Mouse (Mus musculus): ENCODE measurements around the gene Esrp2. TPM values are rescaled to one million over a fixed set of nuclear protein-coding genes. Genes with fewer than 3 reads are reported as not detected.

Esrp2 gene
- polyA plus RNA-seq, 1 experiment from 2014 or later, result 6.6 TPM

DNA sequence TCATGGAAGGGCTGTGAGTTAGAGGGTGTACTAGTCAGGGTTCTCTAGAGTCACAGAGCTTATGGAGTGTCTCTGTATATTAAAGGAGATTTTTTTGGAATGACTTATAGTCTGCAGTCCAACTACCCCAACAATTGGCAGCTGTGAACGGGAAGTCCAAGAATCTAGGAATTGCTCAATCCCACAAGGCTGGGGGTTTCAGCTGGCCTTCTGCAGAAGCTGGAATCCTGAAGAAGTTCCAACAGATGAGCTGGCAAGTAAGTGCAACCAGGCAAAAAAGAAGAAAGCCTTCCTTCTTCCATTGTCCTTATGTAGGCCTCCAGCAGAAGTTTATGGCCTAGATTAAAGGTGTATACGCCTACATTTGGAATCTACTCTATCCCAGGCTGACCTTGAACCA is 8.6 kb upstream of the Esrp2 start:
- no peak overlapping the region for H3K4me2 ChIP-seq
- H3K4me3 ChIP-seq, result no peak overlapping the region
- no peak for ATAC-seq
- no peaks in the 10 kb centered on the region for H3K9me3 ChIP-seq (replicated peaks)
- H3K27ac ChIP-seq, result no peak overlapping the region
- H3K27me3 ChIP-seq (replicated peaks), result 0 out of 2 replicates have a peak, but pooled peaks cover 6% of the 10 kb centered on the region
- H3K36me3 ChIP-seq, result no peaks in the 10 kb centered on the region
- H3K9ac ChIP-seq, result no peak overlapping the region
- H3K4me1 ChIP-seq, result peaks cover 19% of the 10 kb centered on the region
- WGBS (ENCODE audit: insufficient replicate concordance), result 82% methylated on average over 2 of the region's 2 CpGs

DNA sequence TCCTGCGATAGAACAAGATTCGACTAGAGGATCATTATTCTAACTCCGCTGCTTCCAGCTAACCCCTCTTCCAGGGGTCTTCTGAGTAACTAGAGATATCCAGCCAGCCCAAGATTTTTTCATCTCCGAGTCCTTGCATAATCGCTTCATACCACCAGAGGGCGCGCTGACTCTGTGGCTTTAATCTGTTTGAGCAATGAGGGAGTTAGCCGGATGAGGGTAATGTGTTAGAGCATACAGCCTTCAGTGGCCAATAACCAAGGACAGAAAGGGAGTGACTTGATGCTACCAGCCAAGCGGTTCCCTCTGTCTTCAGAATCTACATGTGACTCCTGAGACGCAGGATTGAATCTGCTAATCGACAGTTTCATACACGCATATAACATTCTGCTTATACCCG is 4.0 kb upstream of the Esrp2 start:
- H3K36me3 ChIP-seq, result no peaks in the 10 kb centered on the region
- H3K9me3 ChIP-seq (replicated peaks), result no peaks in the 10 kb centered on the region
- H3K9ac ChIP-seq, result no peak overlapping the region
- no peak overlapping the region for H3K4me3 ChIP-seq
- ATAC-seq, result no peak
- H3K27me3 ChIP-seq (replicated peaks), result peaks cover 51% of the 10 kb centered on the region
- H3K27ac ChIP-seq, result no peak overlapping the region
- H3K4me1 ChIP-seq, result peaks cover 34% of the 10 kb centered on the region
- no peak overlapping the region for H3K4me2 ChIP-seq
- 16% methylated on average over 13 of the region's 13 CpGs for WGBS (ENCODE audit: insufficient replicate concordance)

DNA sequence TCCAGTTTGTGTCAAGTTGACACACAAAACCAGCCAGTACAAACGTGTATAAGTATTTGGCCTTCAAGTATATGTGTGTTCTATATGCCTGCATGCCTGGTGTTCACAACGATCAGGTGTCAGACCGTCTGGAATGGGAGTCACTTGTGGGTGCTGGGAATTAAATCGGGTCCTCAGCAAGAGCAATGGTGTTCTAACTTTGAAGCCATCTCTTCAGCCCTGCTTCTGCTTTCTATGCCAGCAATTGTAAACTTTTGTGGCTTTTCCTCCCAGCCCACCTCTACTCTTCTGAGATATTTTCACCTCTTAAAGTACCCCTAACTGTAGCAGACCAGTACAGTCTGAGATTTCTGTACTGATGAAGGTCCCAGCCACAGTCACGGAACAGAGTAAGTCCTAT is 3.4 kb upstream of the Esrp2 start:
- no peaks in the 10 kb centered on the region for H3K36me3 ChIP-seq
- peaks cover 57% of the 10 kb centered on the region for H3K27me3 ChIP-seq (replicated peaks)
- H3K27ac ChIP-seq, result no peak overlapping the region
- WGBS (ENCODE audit: insufficient replicate concordance), result 56% methylated on average over 5 of the region's 5 CpGs
- no peak overlapping the region for H3K4me3 ChIP-seq
- no peak overlapping the region for H3K9ac ChIP-seq
- H3K4me1 ChIP-seq, result peaks cover 36% of the 10 kb centered on the region
- ATAC-seq, result no peak
- no peak overlapping the region for H3K4me2 ChIP-seq
- no peaks in the 10 kb centered on the region for H3K9me3 ChIP-seq (replicated peaks)

DNA sequence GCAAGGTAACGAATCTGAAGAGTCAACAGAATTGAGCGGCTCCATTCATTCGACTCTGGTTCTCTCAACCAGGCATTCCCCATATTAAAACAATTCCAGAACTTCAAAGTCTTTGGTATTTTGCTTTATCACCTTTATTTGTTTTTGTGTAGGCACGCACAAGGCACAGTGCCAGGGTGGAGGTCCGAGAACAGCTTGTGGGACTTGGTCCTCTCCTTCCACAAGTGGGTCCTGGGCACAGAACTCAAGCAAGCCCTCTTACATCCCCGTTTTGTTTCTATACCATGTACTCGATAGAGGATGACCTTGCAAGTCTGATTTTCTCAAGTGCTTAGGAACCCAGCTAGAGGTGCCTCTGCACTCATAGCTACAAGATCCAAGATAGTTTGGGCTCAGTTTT is 1.8 kb upstream of the Esrp2 start:
- H3K9me3 ChIP-seq (replicated peaks), result no peaks in the 10 kb centered on the region
- H3K27me3 ChIP-seq (replicated peaks), result peaks cover 69% of the 10 kb centered on the region
- WGBS (ENCODE audit: insufficient replicate concordance), result 18% methylated on average over 7 of the region's 7 CpGs
- no peaks in the 10 kb centered on the region for H3K36me3 ChIP-seq
- H3K4me1 ChIP-seq, result peaks cover 43% of the 10 kb centered on the region
- no peak overlapping the region for H3K27ac ChIP-seq
- peak overlapping the region; percentile 53; the same call in 1 of the 2 replicates for H3K9ac ChIP-seq
- peak overlapping the region; percentile 66 for H3K4me2 ChIP-seq
- no peak for ATAC-seq
- peak overlapping the region; percentile 54 for H3K4me3 ChIP-seq

DNA sequence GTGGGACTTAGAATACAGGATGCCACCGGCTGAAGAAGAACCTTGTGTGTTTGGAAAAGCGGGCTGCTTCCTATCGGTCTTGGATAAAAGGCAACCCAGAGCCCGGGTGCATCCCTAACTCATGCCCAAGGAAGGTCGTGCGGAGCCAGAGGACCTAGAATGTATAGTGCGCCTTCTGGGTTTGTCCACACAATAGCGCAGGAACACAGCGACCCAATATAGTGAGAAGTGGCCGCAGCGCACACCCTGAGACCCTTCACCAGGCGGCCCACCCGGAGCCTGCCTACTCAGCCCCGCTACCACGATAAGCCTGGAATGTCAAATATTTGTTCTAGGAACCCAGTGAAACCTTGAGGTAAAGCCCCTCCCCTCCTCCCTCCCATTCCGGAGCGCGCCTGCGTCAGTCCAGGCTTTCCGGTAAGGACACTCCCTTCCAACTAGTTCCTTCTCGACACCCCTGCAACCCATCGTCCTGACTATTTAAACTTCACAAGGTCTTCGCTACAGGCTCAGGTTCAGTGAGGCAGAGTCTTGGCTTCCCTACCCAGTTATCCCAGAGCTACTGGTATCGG is 1.2 kb upstream of the Esrp2 start:
- WGBS (ENCODE audit: insufficient replicate concordance), result under 1% methylated on average over 24 of the region's 24 CpGs
- peaks cover 75% of the 10 kb centered on the region for H3K27me3 ChIP-seq (replicated peaks)
- peak overlapping the region; percentile 66 for H3K4me2 ChIP-seq
- H3K36me3 ChIP-seq, result peaks cover 4% of the 10 kb centered on the region
- H3K9ac ChIP-seq, result peak overlapping the region; percentile 53; the same call in 1 of the 2 replicates
- H3K27ac ChIP-seq, result no peak overlapping the region
- ATAC-seq, result no peak; the same call in 1 of the 2 replicates
- peak overlapping the region; percentile 54 for H3K4me3 ChIP-seq
- peaks cover 43% of the 10 kb centered on the region for H3K4me1 ChIP-seq
- no peaks in the 10 kb centered on the region for H3K9me3 ChIP-seq (replicated peaks)

DNA sequence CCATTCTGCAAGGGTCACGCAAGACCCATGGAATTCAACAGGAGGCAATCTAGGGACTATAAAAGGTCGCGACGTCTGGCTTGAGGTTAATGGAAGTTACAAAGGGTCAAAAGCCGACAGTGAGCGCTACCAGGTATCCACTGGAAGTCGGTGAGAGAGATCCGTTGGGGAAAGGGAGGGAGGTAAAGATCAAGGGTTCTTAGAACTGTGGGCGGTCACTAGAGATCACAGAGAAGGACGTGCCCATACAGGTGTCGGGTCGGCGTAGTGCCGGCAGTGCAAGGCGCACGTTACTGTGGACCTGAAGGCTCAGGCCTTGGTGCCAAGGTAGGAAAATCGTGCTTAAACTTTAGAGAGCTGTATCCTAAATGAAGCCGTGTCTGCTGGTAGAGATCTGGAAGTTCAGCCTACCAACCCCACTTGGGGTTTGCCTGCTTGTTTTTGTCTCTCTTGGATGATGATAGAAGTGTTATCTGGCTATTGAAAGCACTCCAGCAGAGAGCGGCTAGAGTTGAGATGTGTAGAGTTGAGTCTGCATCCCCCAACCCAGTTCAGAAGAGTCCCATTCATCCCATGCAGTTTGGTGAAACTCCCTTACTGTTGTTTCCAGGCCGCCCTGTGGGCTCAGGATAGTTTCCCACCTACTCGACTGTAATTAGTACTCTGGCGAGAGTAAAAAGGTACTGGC is 588 bp upstream of the Esrp2 start:
- peaks cover 10% of the 10 kb centered on the region for H3K36me3 ChIP-seq
- H3K27me3 ChIP-seq (replicated peaks), result peaks cover 78% of the 10 kb centered on the region
- WGBS (ENCODE audit: insufficient replicate concordance), result 8% methylated on average over 22 of the region's 22 CpGs
- ATAC-seq, result no peak
- peaks cover 44% of the 10 kb centered on the region for H3K4me1 ChIP-seq
- H3K27ac ChIP-seq, result peak overlapping the region; percentile 2; the same call in 1 of the 2 replicates
- H3K4me3 ChIP-seq, result peak overlapping the region; percentile 54
- no peaks in the 10 kb centered on the region for H3K9me3 ChIP-seq (replicated peaks)
- H3K9ac ChIP-seq, result peak overlapping the region; percentile 53
- peak overlapping the region; percentile 66 for H3K4me2 ChIP-seq

DNA sequence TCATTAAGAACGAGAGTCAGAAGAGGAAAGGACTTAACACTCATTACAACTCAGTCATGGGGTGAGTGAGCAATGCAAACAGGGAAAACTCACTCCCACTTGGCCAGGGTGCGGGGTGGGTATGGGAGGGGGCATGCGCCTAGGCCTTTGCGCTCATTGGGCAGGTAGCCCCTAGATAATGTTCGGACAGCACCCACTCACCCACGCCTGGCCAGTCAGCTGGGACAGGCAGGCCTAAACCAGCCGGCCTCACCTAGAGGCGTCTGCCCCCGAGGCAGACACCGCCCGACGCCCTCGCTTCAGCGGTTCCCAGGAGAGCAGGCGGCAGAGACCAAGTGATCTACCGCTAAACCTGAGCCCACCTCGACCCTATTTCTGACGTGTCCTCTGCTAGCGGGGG is 1.1 kb downstream of the Esrp2 start:
- ATAC-seq, result no peak
- peaks cover 78% of the 10 kb centered on the region for H3K27me3 ChIP-seq (replicated peaks)
- H3K36me3 ChIP-seq, result peaks cover 27% of the 10 kb centered on the region
- peak overlapping the region; percentile 50 for H3K27ac ChIP-seq
- peaks cover 54% of the 10 kb centered on the region for H3K4me1 ChIP-seq
- peak overlapping the region; percentile 59 for H3K9ac ChIP-seq
- H3K4me2 ChIP-seq, result peak overlapping the region; percentile 66
- H3K4me3 ChIP-seq, result peak overlapping the region; percentile 54
- H3K9me3 ChIP-seq (replicated peaks), result no peaks in the 10 kb centered on the region
- WGBS (ENCODE audit: insufficient replicate concordance), result 5% methylated on average over 19 of the region's 19 CpGs

DNA sequence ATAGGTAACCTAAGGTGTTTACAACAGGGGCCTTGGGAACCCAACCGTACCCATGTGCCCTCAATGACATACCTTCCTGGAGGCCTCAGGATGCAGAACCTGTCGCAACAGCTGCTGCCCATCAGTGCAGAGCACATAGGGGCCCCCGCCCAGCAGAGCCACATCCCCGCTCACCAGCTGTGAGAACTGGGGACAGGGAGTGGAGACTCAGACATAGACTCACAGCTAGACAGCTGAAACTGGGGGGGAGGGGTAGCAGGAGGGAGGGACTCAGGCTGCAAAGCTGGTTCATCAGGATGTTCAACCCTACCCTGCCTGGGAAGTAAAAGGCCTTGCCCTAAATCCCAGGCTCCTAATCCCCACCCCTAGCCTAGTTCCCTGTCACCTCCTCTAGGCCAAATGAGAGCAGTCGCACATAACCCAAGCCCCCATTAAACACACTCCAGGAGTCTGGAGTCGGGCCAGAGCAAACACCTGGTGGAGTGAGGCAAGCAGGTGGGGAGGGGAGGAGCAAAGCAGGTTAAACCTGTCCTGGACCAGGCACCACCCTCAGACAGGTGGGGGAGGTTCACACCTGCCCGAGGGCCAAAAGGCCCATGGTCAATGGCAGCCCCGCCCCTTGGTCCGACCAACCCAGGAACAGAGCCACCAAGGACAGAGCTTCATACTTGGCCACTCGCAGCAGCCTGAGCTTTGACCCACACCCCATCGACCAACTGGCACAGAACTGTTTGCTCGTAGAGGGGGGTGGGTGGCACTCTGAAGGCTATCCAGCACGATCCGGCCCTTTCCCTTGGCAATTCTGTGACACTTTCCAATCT is 1.8 kb downstream of the Esrp2 start:
- Histone ChIP-seq H3K9me3 (replicated peaks) (no peaks in the 10 kb centered on the region), H3K27me3 (replicated peaks) (peaks cover 72% of the 10 kb centered on the region), H3K27ac (peak overlapping the region; percentile 45; the same call in 1 of the 2 replicates), H3K4me2 (peak overlapping the region; percentile 66), H3K4me3 (peak overlapping the region; percentile 54), H3K9ac (no peak overlapping the region), H3K36me3 (peaks cover 34% of the 10 kb centered on the region), H3K4me1 (peaks cover 54% of the 10 kb centered on the region)
- peak; percentile 30 for ATAC-seq
- WGBS (ENCODE audit: insufficient replicate concordance), result 28% methylated on average over 14 of the region's 14 CpGs

DNA sequence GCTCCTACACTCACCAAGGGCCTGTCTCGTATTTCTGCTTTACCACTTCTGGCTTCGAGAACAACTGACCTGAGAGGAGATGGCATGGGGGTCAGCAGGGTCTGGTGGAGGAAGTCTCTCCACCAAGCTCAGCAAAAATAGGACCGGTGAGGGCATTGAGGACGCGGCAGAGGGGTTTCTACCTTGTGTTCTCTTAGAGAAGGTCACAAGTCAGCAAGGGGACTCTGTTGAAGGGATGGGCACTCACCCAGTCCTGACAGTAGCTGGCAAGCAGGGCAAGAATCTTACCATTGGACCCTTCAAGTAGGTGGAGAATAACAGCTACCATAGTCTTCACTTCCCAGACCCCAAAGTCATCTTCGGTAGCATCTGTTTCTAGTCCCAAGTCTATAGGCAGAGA is 2.8 kb downstream of the Esrp2 start:
- ATAC-seq, result no peak
- Histone ChIP-seq H3K27ac (no peak overlapping the region), H3K4me1 (peaks cover 54% of the 10 kb centered on the region), H3K36me3 (peaks cover 43% of the 10 kb centered on the region), H3K27me3 (replicated peaks) (peaks cover 62% of the 10 kb centered on the region), H3K9me3 (replicated peaks) (no peaks in the 10 kb centered on the region), H3K9ac (no peak overlapping the region), H3K4me2 (no peak overlapping the region), H3K4me3 (no peak overlapping the region)
- WGBS (ENCODE audit: insufficient replicate concordance), result 62% methylated on average over 6 of the region's 6 CpGs

DNA sequence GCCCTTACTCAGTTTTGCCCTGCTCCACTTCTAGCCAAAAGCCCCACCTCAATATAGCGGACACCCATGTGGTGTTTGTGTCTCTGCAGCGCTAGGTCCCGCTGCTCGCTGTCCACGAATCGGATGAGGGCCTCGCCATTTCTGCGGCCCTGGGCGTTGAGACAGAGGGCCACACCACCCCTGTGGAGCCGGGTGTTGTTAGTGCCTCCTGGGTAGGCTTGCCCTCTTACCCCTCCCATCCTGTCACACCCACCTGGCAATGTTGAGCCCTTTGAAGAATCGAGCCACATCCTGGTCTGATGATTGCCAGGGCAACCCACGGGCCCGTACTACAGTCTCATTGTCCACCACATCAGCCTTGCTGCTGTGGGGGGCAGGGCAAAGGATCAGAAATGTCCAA is 3.2 kb downstream of the Esrp2 start:
- H3K9ac ChIP-seq, result no peak overlapping the region
- H3K36me3 ChIP-seq, result peaks cover 47% of the 10 kb centered on the region
- no peak overlapping the region for H3K27ac ChIP-seq
- no peak overlapping the region for H3K4me3 ChIP-seq
- H3K4me2 ChIP-seq, result no peak overlapping the region
- peaks cover 58% of the 10 kb centered on the region for H3K27me3 ChIP-seq (replicated peaks)
- H3K9me3 ChIP-seq (replicated peaks), result no peaks in the 10 kb centered on the region
- ATAC-seq, result no peak
- H3K4me1 ChIP-seq, result peaks cover 51% of the 10 kb centered on the region
- WGBS (ENCODE audit: insufficient replicate concordance), result 66% methylated on average over 13 of the region's 13 CpGs

DNA sequence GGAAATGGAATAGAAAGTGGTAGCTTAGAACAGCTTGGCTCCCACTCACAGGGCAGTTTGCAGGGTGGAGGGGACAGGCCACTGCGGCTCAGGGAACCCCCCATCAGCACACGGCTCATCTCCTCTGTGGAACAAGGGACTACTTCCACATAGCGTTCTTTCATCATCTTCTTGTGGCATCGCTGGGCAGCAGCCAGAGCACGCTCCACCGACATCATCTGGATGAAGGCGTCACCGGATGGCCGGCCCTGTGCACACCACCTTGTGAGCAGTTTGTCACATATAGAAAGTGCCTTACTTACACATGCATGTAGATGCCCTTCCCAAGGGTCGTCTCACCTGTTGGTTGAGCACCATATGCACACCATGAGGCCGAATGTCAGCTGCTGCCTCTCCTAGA is 4.4 kb downstream of the Esrp2 start:
- H3K27ac ChIP-seq, result no peak overlapping the region
- H3K36me3 ChIP-seq, result peaks cover 58% of the 10 kb centered on the region
- H3K4me1 ChIP-seq, result peaks cover 40% of the 10 kb centered on the region
- no peak overlapping the region for H3K4me2 ChIP-seq
- ATAC-seq, result no peak
- H3K27me3 ChIP-seq (replicated peaks), result peaks cover 46% of the 10 kb centered on the region
- H3K9ac ChIP-seq, result no peak overlapping the region
- 86% methylated on average over 11 of the region's 11 CpGs for WGBS (ENCODE audit: insufficient replicate concordance)
- H3K9me3 ChIP-seq (replicated peaks), result no peaks in the 10 kb centered on the region
- H3K4me3 ChIP-seq, result no peak overlapping the region

Measured in liver, embryonic 12.5 days (tissue).